Mouse (Mus musculus) layer of hippocampus, adult 2 months (tissue): ENCODE results near the gene Cd9. TPM values are rescaled to one million over a fixed set of nuclear protein-coding genes. Genes with fewer than 3 reads are reported as not detected.
"Not testable (repeated sequence)": the region's sequence is repeated elsewhere in the genome, so short reads cannot be mapped to it uniquely, and the experiment has no call there.

ENCODE experiments used
- DNase-seq, 2 experiments: peaks; one replicate each; pipeline ENCODE4 v3.0.0; 2022; ENCODE audit warnings: low spot score in 2 of 2
- H3K27ac ChIP-seq: fragments of 200-600 bp; 2 replicates; pipeline ENCODE4 v1.8.1; 2022
- H3K4me3 ChIP-seq: fragments of 200-600 bp; 2 replicates; pipeline ENCODE4 v1.8.1; 2022; ENCODE audit warnings: mild to moderate bottlenecking
- CTCF ChIP-seq: fragments of 200-600 bp; conservative IDR thresholded peaks from 2 replicates; pipeline ENCODE4 v1.8.1; 2022; ENCODE audit warnings: antibody characterized with exemption, mild to moderate bottlenecking, moderate library complexity
- total RNA-seq, 2 experiments: library from RNA; stranded (reverse); gene quantifications; 2 replicates each; pipeline ENCODE4 v1.2.3; 2021

The Cd9 gene
- total RNA-seq, 2 experiments from 2014 or later: 57.1 to 60.0 TPM

DNA sequence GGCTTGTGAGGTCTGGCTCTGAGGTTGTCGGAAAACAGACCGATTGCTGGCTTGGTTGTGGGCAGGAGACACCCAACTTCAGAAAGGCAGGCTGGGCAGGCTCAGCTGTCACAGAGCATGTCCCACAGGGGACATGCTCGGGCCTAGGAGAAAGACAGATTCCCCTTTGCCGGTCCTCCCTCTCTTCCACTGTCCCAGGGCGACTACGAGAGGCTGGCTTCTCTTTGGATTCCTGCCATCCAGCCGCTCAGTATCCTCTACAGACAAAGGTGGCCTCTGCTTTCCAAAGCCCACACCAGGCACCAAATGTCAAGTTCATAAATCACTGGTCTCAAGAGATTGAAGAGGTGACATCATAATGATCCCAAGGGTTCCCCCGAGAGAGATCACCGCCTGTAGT lies 2.6 kb downstream of the Cd9 start:
- no peak for TF ChIP-seq CTCF

DNA sequence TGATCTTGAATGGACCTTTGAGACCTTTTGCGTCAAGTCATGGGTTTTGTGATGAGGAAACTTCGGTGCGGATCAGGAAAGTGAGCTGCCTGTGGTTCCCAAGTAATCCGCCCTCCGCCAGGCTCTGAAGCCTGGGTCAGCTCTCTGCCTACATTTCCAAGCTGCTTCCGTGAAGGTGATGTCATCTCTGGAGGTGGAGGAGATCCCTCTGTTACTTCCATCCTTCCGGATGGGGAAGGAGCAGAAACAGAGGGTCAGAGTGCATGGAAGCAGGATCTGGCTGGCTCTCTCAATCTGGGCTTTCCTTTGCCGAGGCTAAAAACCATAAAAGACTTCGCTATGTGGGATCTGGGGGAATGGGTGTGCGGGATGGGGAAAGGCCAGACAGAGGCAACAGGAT lies 3.2 kb downstream of the Cd9 start:
- H3K27ac ChIP-seq: peak overlapping the region; percentile 86
- no peak for DNase-seq
- H3K4me3 ChIP-seq: no peak overlapping the region
- TF ChIP-seq CTCF: no peak

More for the DNA sequence above, 2.6 kb downstream of the Cd9 start:
- Histone ChIP-seq H3K4me3 (peak overlapping the region; percentile 75), H3K27ac (peak overlapping the region; percentile 86)
- no peak for DNase-seq

DNA sequence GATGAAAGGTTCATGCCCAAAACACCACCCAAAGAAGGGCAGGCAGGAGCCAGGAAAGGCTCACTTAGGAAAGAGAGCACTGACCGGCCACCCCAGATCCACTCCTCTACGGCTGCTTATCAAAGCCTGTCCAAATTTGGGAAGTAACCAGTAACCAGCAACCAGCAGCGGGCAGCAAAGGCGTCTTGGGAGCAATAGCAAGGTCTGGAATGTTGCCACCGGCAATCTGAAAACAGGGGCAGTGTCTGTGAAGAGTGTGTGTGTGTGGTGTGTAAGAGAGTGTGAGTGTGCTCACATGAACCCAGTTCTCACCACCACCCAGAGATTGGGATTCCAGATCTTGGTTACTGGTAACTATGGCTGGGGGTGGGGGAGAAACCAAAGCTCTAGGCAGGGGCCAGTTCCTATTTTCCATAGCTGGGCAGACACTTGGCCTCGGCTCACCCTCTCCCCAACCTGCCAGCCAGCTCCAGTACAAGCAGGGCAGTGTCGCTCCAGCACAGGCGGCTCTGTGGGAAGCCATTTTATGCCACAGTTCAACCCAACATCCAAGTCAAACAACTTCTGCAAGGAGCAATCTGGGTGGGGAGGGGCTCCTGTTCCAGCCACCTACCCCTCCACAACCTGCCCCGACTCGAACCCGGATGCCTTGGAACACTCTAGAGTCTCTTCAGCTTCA lies 4.6 kb downstream of the Cd9 start:
- peak overlapping the region; percentile 82 for H3K27ac ChIP-seq
- DNase-seq: no peak

GRCm38 (mm10) chr6:125485589-125485988 lies 9.0 kb downstream of the Cd9 start:
- Histone ChIP-seq H3K27ac (no peak overlapping the region), H3K4me3 (no peak overlapping the region)
- no peak for TF ChIP-seq CTCF
- DNase-seq: no peak

More for the DNA sequence above, 4.6 kb downstream of the Cd9 start:
- H3K4me3 ChIP-seq: no peak overlapping the region; the same call in 1 of the 2 replicates
- 0 out of 2 replicates have a peak, but pooled peaks have one; percentile 12 for TF ChIP-seq CTCF

- no peak overlapping the region for H3K4me3 ChIP-seq
Measured at GRCm38 (mm10) chr6:125484721-125485120, 9.9 kb downstream of the Cd9 start.

GRCm38 (mm10) chr6:125484313-125484660 lies 10.3 kb downstream of the Cd9 start:
- DNase-seq, H3K4me3 ChIP-seq: not testable (repeated sequence)
- H3K27ac ChIP-seq: peak overlapping the region; percentile 20; the same call in 1 of the 2 replicates

More at GRCm38 (mm10) chr6:125484721-125485120, 9.9 kb downstream of the Cd9 start:
- DNase-seq: no peak
- TF ChIP-seq CTCF: no peak
- H3K27ac ChIP-seq: no peak overlapping the region

GRCm38 (mm10) chr6:125483515-125484312 lies 10.9 kb downstream of the Cd9 start:
- DNase-seq: no peak
- Histone ChIP-seq H3K27ac (peak overlapping the region; percentile 20; the same call in 1 of the 2 replicates), H3K4me3 (no peak overlapping the region)
- no peak for TF ChIP-seq CTCF

- TF ChIP-seq CTCF: no peak
- Histone ChIP-seq H3K4me3 (no peak overlapping the region), H3K27ac (peak overlapping the region; percentile 49; the same call in 1 of the 2 replicates)
- DNase-seq: no peak
Measured at GRCm38 (mm10) chr6:125482427-125482831, 12.2 kb downstream of the Cd9 start.

DNA sequence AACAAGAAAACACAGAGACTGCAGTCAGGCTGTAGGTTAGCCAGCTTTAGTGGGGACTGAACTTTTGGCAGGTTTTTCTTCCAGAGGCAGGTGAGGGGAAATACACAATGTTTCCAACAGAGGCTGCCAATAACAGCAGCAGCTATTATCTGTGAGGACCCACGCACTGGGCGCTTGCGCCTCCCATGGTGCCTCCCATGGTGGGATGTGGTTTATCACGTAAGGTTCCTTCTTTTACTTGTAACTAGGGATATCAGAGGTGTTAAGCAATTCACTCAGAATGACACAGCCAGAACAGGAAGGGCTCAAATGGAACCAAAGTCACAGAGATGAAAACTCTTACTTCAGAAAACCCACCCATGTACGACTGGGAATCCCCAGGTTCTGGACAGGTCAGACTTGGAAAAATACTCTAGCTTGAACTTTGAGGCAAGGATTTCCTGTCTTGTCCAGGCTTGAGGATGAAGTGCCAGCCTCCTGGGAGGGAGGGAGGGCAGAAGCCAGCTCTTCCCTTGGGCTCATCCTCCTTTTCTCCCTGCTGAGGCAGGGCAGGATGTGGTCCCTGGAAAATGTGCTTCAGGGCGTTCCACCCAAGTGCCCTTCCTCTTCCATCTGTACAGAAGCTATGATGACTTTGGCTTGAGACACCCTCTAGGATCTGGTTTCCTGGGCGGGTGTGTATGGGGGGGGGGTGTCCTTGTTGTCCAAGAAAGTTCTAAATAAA lies 12.8 kb downstream of the Cd9 start:
- H3K4me3 ChIP-seq: no peak overlapping the region
- DNase-seq: no peak
- no peak for TF ChIP-seq CTCF
- H3K27ac ChIP-seq: peak overlapping the region; percentile 49

DNA sequence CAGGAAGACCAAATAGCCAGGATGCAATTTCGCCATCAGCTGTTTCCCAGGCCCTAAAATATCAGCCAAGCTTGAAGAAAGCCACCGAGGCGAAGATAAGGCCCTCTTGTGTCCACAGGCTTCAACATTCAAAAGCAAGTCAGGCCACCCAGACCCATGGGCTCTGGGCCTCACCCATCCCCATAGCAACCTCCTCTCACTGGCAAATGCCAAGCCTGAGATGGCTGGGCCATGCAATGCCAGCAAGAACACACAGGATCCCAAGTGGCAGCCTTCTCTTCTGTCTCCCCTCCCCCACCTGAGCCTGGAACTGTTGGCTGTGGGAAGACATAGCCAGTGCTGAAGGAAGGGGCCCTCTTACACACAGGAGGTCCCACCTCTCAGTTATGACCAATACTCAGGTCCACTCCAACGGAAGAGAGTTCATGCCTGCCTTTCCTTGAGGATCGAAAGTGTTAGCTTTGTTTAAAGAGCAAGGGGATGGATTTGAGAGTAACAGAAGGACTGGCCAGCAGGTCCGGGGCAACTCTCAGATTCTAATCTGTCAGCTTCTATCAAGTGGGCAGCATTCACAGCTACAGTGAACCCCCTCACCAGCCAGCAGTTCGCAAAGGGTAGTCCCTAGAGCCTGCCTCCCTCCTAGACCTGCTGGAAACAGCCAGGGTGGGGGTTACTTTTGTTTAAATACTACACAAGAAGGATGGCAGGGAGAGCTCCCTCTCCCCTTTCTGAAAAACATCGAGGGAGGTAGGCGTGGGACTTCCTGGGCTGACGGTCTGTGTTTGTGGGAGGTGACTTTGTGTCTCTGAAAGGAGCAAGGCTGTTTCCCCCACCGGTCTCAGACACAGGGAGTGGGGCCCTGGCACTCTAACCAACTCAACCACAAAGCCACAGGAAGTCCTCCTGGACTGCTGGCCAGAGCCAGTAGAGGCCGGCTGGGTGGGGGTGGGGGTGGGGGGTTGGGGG lies 13.9 kb downstream of the Cd9 start:
- H3K27ac ChIP-seq: peak overlapping the region; percentile 77
- TF ChIP-seq CTCF: no peak
- no peak overlapping the region for H3K4me3 ChIP-seq
- DNase-seq: no peak

DNA sequence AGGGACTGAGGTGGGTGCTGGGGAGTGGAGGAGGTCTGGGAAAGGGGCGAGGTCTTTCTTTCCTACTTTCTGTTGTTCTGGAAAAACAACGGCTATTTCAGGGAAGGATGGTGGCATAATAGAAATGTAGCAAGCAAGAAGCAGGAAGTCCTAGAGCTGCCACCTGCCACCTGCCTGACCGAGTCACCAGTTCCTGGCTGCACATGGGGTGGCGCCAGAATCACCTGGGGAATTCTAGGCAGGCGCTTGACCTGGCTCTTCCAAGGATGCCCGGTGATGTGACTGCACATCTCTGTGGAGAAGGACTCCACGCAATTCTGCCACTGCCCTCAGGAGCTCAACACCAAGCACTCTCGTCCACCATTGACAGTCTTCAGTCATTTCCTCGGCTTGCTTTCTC lies 15.2 kb downstream of the Cd9 start:
- DNase-seq: no peak
- Histone ChIP-seq H3K27ac (peak overlapping the region; percentile 41; the same call in 1 of the 2 replicates), H3K4me3 (no peak overlapping the region)
- no peak for TF ChIP-seq CTCF
